Mouse (Mus musculus) heart, embryonic 11.5 days (tissue): Measurements from ENCODE around the gene Bdkrb2. TPM values are rescaled to one million over a fixed set of nuclear protein-coding genes. Genes with fewer than 3 reads are reported as not detected.

Experiments used
- ATAC-seq: fragments of 200-750 bp; cut with Nextera tagmentation; replicated peaks from 2 replicates; pipeline ENCODE4 v1.8.0; 2017; ENCODE audit warnings: moderate library complexity; ENCODE audit not compliant: insufficient number of reproducible peaks, low FRiP score, low TSS enrichment
- H3K27ac ChIP-seq: fragments of 300-500 bp; sonication (generic); 2 replicates; pipeline ENCODE4 v1.5.1; 2014; ENCODE audit warnings: mild to moderate bottlenecking, low read depth, low read length
- H3K27me3 ChIP-seq: fragments of 300-500 bp; sonication (generic); 2 replicates; pipeline ENCODE4 v1.6.1; 2014; ENCODE audit warnings: mild to moderate bottlenecking, low read length, mixed read lengths; ENCODE audit not compliant: control insufficient read depth, insufficient read depth
- H3K36me3 ChIP-seq: fragments of 300-500 bp; sonication (generic); 2 replicates; pipeline ENCODE4 v1.6.1; 2014; ENCODE audit warnings: mild to moderate bottlenecking, low read length, moderate library complexity, mixed read lengths; ENCODE audit not compliant: control insufficient read depth, insufficient read depth
- H3K4me1 ChIP-seq: fragments of 300-500 bp; sonication (generic); 2 replicates; pipeline ENCODE4 v1.6.1; 2014; ENCODE audit warnings: low read length; ENCODE audit not compliant: control insufficient read depth, insufficient read depth
- H3K4me2 ChIP-seq: fragments of 300-500 bp; sonication (generic); 2 replicates; pipeline ENCODE4 v1.6.1; 2014; ENCODE audit warnings: mild to moderate bottlenecking, moderate library complexity
- H3K4me3 ChIP-seq: fragments of 300-500 bp; sonication (generic); 2 replicates; pipeline ENCODE4 v1.5.1; 2014; ENCODE audit warnings: low read depth, low read length
- H3K9ac ChIP-seq: fragments of 300-500 bp; sonication (generic); 2 replicates; pipeline ENCODE4 v1.6.1; 2014; ENCODE audit warnings: mild to moderate bottlenecking, low read depth, low read length, moderate library complexity
- H3K9me3 ChIP-seq: fragments of 300-500 bp; sonication (generic); replicated peaks from 2 replicates; pipeline ENCODE4 v1.6.1; 2016; ENCODE audit warnings: low read length; ENCODE audit not compliant: control insufficient read depth
- WGBS: fragments of 180-500 bp; shearing (Covaris S2); extraction: QIAGEN DNeasy Blood & Tissue Kit; methylation state at CpG from one replicate; pipeline ENCODE4 v1.1.7; 2014; ENCODE audit not compliant: insufficient replicate concordance; 5-methylcytosine and 5-hydroxymethylcytosine counted together
- polyA plus RNA-seq: library from polyadenylated mRNA; unstranded; fragments of >200 nt; fragmentation: Nextera tagmentation; extraction: Ambion mirVana; gene quantifications from 2 replicates; pipeline ENCODE4 v1.2.1, GENCODE M21; 2014

Gene Bdkrb2
- polyA plus RNA-seq, 1 experiment from 2014 or later: 0.42 TPM

GRCm38 (mm10) chr12:105563726-105564275, 775 bp downstream of the Bdkrb2 start:
- H3K9me3 ChIP-seq: peaks cover 4% of the 10 kb centered on the region; the same call in 1 of the 2 replicates
- peaks cover 18% of the 10 kb centered on the region; the same call in 1 of the 2 replicates for H3K4me1 ChIP-seq
- no peak for ATAC-seq
- 9% methylated on average over 25 of the region's 25 CpGs for WGBS
- peak overlapping the region; percentile 39 for H3K9ac ChIP-seq
- H3K36me3 ChIP-seq: no peaks in the 10 kb centered on the region
- H3K4me2 ChIP-seq: peak overlapping the region; percentile 67
- no peak overlapping the region for H3K27ac ChIP-seq
- peaks cover 27% of the 10 kb centered on the region for H3K27me3 ChIP-seq
- H3K4me3 ChIP-seq: peak overlapping the region; percentile 39

DNA sequence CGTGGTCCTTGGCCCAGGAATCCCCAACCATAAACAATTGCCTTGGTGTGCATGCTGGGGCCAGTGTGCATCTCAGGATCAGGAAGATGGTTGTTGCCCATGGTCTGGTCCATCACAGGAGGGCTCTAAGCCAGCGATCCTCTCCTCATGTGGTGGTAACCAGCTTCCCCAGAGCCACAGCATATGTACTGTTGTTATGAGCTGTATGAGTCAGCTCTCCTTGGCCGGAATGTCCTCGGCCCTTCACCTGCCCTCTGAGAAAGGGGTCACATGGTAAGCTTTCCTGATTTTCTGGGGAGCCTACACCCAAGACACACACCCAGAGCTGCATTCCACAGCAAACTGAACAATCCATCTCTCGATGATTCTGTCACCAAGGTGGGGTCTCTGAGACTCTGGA, 2.2 kb downstream of the Bdkrb2 start:
- Histone ChIP-seq H3K27ac (no peak overlapping the region), H3K9ac (no peak overlapping the region), H3K9me3 (peaks cover 4% of the 10 kb centered on the region; the same call in 1 of the 2 replicates), H3K36me3 (no peaks in the 10 kb centered on the region), H3K4me2 (no peak overlapping the region), H3K4me3 (no peak overlapping the region), H3K4me1 (peaks cover 18% of the 10 kb centered on the region; the same call in 1 of the 2 replicates), H3K27me3 (peaks cover 27% of the 10 kb centered on the region)
- ATAC-seq: no peak
- 69% methylated on average over 5 of the region's 5 CpGs for WGBS

- H3K9me3 ChIP-seq: peaks cover 4% of the 10 kb centered on the region; the same call in 1 of the 2 replicates
- no peaks in the 10 kb centered on the region for H3K36me3 ChIP-seq
- no peak overlapping the region for H3K4me2 ChIP-seq
- no peak overlapping the region for H3K4me3 ChIP-seq
- ATAC-seq: no peak
- 68% methylated on average over 3 of the region's 3 CpGs for WGBS
- no peak overlapping the region for H3K9ac ChIP-seq
- no peaks in the 10 kb centered on the region for H3K27me3 ChIP-seq
- no peak overlapping the region for H3K27ac ChIP-seq
- H3K4me1 ChIP-seq: peaks cover 4% of the 10 kb centered on the region; the same call in 1 of the 2 replicates
Observed at GRCm38 (mm10) chr12:105571867-105572266, 8.8 kb downstream of the Bdkrb2 start.

- no peak for ATAC-seq
- H3K36me3 ChIP-seq: no peaks in the 10 kb centered on the region
- no peaks in the 10 kb centered on the region for H3K9me3 ChIP-seq
- 85% methylated on average over 2 of the region's 2 CpGs for WGBS
- no peak overlapping the region for H3K4me3 ChIP-seq
- H3K4me2 ChIP-seq: no peak overlapping the region
- no peaks in the 10 kb centered on the region for H3K27me3 ChIP-seq
- no peak overlapping the region for H3K27ac ChIP-seq
- H3K9ac ChIP-seq: no peak overlapping the region
- peaks cover 4% of the 10 kb centered on the region; the same call in 1 of the 2 replicates for H3K4me1 ChIP-seq
Observed at GRCm38 (mm10) chr12:105572622-105573021, 9.6 kb downstream of the Bdkrb2 start.

- Histone ChIP-seq H3K4me3 (no peak overlapping the region), H3K27ac (no peak overlapping the region), H3K9me3 (no peaks in the 10 kb centered on the region), H3K4me1 (peaks cover 4% of the 10 kb centered on the region; the same call in 1 of the 2 replicates), H3K4me2 (no peak overlapping the region), H3K27me3 (no peaks in the 10 kb centered on the region), H3K9ac (no peak overlapping the region), H3K36me3 (no peaks in the 10 kb centered on the region)
- no peak for ATAC-seq
- WGBS: 82% methylated on average over 4 of the region's 4 CpGs
Observed at GRCm38 (mm10) chr12:105574356-105574755, 11.3 kb downstream of the Bdkrb2 start.

DNA sequence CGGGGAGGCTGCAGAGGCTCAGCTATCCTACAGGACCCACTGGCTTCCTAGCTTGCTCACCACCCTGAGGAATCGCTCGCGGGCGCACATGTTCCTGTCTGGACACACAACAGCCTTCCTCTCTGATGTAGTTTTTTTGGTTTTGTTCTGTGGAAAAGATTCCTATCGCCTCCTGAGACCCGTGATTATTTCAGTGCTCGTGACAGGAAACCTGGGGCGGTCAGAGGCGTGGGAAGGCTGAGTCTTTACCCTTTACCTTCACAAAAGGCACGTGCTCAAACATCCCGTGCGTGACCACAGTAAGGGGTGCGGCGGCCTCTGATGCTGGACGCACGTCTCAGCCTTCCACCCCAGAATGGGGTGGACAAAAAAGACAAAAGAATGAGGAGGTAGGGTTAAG, 17.5 kb downstream of the Bdkrb2 start:
- ATAC-seq: no peak
- no peaks in the 10 kb centered on the region for H3K36me3 ChIP-seq
- H3K27me3 ChIP-seq: 0 out of 2 replicates have a peak, but pooled peaks cover 2% of the 10 kb centered on the region
- no peaks in the 10 kb centered on the region for H3K9me3 ChIP-seq
- peaks cover 7% of the 10 kb centered on the region for H3K4me1 ChIP-seq
- WGBS: 81% methylated on average over 17 of the region's 17 CpGs
- H3K27ac ChIP-seq: no peak overlapping the region
- H3K4me2 ChIP-seq: no peak overlapping the region
- H3K9ac ChIP-seq: no peak overlapping the region
- no peak overlapping the region for H3K4me3 ChIP-seq

DNA sequence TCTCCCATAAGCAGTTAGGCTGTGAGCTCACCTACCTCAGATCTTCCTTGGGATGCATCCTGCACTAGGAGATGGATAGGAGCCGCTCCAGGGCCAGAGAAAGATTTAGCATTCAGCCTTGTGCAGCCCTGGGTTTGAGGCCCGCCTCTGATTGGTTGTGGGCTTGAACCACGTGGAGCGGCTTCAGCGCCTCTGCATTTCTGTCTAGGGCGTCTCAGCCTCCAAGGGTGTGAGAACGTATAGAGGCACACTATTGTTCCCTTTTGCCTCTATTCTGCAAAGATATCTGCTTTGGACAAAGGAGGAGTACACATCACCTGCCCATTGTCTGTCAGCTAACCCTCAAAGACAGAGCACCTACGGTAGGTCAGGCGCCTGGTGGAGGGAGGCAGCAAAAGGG, 19.5 kb downstream of the Bdkrb2 start:
- H3K27me3 ChIP-seq: 0 out of 2 replicates have a peak, but pooled peaks cover 2% of the 10 kb centered on the region
- peaks cover 7% of the 10 kb centered on the region for H3K4me1 ChIP-seq
- H3K9ac ChIP-seq: no peak overlapping the region
- no peak overlapping the region for H3K4me3 ChIP-seq
- no peak for ATAC-seq
- no peak overlapping the region for H3K27ac ChIP-seq
- WGBS: 55% methylated on average over 9 of the region's 9 CpGs
- H3K36me3 ChIP-seq: no peaks in the 10 kb centered on the region
- no peaks in the 10 kb centered on the region for H3K9me3 ChIP-seq
- H3K4me2 ChIP-seq: no peak overlapping the region

GRCm38 (mm10) chr12:105583484-105583883, 20.5 kb downstream of the Bdkrb2 start:
- H3K27ac ChIP-seq: no peak overlapping the region
- 0 out of 2 replicates have a peak, but pooled peaks have one; percentile 61 for ATAC-seq
- H3K27me3 ChIP-seq: 0 out of 2 replicates have a peak, but pooled peaks cover 2% of the 10 kb centered on the region
- no peak overlapping the region for H3K9ac ChIP-seq
- H3K9me3 ChIP-seq: no peaks in the 10 kb centered on the region
- WGBS: 24% methylated on average over 2 of the region's 2 CpGs
- H3K4me3 ChIP-seq: no peak overlapping the region
- H3K36me3 ChIP-seq: no peaks in the 10 kb centered on the region
- H3K4me1 ChIP-seq: peaks cover 7% of the 10 kb centered on the region
- H3K4me2 ChIP-seq: no peak overlapping the region

DNA sequence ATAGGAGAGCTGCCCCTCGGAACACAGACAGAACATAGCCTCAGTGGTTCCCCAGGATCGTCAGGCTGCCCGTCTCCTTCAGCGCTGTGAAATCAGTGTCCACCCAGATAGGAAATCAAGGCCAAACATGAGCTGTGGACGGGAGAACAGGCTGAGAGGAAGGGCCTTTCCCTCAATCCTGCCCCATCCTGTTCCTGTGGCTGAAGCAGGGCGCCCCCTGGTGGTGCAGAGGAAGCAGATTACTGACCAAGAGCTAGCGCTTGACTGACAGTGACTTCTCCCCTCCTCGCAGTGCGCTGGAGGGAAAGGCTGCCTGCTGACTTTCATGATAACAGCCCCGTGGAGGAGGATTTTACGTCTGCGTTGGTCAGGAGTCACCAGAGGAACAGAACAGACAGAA, 21.8 kb downstream of the Bdkrb2 start:
- 10% methylated on average over 11 of the region's 12 CpGs for WGBS

More for the DNA sequence above, 21.8 kb downstream of the Bdkrb2 start:
- Histone ChIP-seq H3K4me3 (no peak overlapping the region), H3K27me3 (0 out of 2 replicates have a peak, but pooled peaks cover 2% of the 10 kb centered on the region), H3K4me1 (peaks cover 7% of the 10 kb centered on the region), H3K9ac (no peak overlapping the region), H3K4me2 (no peak overlapping the region), H3K27ac (no peak overlapping the region), H3K9me3 (no peaks in the 10 kb centered on the region), H3K36me3 (no peaks in the 10 kb centered on the region)
- ATAC-seq: 0 out of 2 replicates have a peak, but pooled peaks have one; percentile 32
